Mouse (Mus musculus) ovary, adult 2 months (tissue): ENCODE measurements around the gene Lin52. TPM values are rescaled to one million over a fixed set of nuclear protein-coding genes. Genes with fewer than 3 reads are reported as not detected.

Experiments used
- polyA plus RNA-seq: library from polyadenylated mRNA; depleted of rRNA; stranded (reverse); fragments of >200 nt; gene quantifications from 2 replicates; pipeline ENCODE4 v1.2.3, GENCODE M21; 2012; rRNA removed

The Lin52 gene
- 6.6 and 8.4 TPM in 2 replicates for polyA plus RNA-seq

GRCm38 (mm10) chr12:84450718-84451646 lies at the start of gene Lin52, which contains the start of gene Aldh6a1:
Gene Lin52 (plus strand): TSS chr12:84451422.
Gene Aldh6a1 (minus strand): TSS chr12:84451004.

GRCm38 (mm10) chr12:84408819-84409507 lies 42.3 kb upstream of the Lin52 start, which contains the start of the genes Entpd5 and Bbof1:
Gene Entpd5 (minus strand): TSS chr12:84409029.
Gene Bbof1 (plus strand): TSS chr12:84409071.

GRCm38 (mm10) chr12:84416834-84417604 lies 34.2 kb upstream of the Lin52 start, which contains the start of gene Rnf113a2:
Gene Rnf113a2 (plus strand): TSS chr12:84417196.

GRCm38 (mm10) chr12:84569336-84569970 lies 118.2 kb downstream of the Lin52 start, which contains the start of gene Vsx2:
Gene Vsx2 (plus strand): TSS chr12:84569762.

Other genes with a start within 250 kb of the Lin52 start
- gene Elmsan1, start 232.5 kb upstream of the Lin52 start, polyA plus RNA-seq = 14.0 and 15.7 TPM in 2 replicates
- 5.3 and 6.0 TPM in 2 replicates for gene Ptgr2, start 166.2 kb upstream of the Lin52 start, polyA plus RNA-seq
- 25.1 and 28.1 TPM in 2 replicates for gene Zfp410, start 134.6 kb upstream of the Lin52 start, polyA plus RNA-seq
- 53.8 and 70.6 TPM in 2 replicates for gene Coq6, start 89.8 kb upstream of the Lin52 start, polyA plus RNA-seq
- 1.7 and 1.9 TPM in 2 replicates for gene Fam161b, start 89.6 kb upstream of the Lin52 start, polyA plus RNA-seq
- 4.2 and 5.4 TPM in 2 replicates for gene Entpd5, start 42.4 kb upstream of the Lin52 start, polyA plus RNA-seq
- gene Bbof1, start 42.4 kb upstream of the Lin52 start, polyA plus RNA-seq = 0.24 and 0.33 TPM in 2 replicates
- gene Rnf113a2, start 34.2 kb upstream of the Lin52 start, polyA plus RNA-seq = 2.2 and 3.2 TPM in 2 replicates
- gene Aldh6a1, start 418 bp upstream of the Lin52 start, polyA plus RNA-seq = 11.9 and 14.0 TPM in 2 replicates
- 0.28 and 0.44 TPM in 2 replicates for gene Vsx2, start 118.3 kb downstream of the Lin52 start, polyA plus RNA-seq
- gene Abcd4, start 166.0 kb downstream of the Lin52 start, polyA plus RNA-seq = 22.4 and 25.0 TPM in 2 replicates
- 5.7 and 6.7 TPM in 2 replicates for gene Vrtn, start 189.6 kb downstream of the Lin52 start, polyA plus RNA-seq
- not detected in 2 replicates for gene Syndig1l, start 247.4 kb downstream of the Lin52 start, polyA plus RNA-seq